In the genomic region with DNA sequence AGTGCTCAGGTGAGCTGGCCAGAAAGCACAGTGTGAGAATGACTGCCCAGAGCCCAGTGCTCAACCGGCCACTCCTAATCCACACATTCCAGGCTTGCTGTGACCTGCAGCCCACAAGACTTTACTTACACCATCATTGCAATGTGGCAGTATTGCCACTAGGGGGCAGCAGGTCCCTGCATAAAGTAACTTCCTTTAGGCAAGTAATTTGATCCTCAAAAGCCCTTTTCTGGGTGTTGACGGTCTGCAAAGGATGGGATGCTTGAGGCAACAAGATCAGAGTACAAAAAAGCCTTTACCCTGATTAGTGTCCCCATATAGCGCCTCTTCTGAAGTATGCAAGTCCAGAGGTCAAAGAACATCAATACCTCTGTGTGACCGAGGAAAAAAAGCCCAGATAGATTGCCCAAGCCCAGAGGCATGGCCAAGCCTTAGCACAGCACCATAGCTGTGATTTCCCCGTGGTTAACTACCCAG, we compare ENCODE assay signal across 8 mouse cellular contexts.
DNase-seq lines count a peak whose midpoint lies in the region; ATAC-seq and TF ChIP-seq lines count a peak whose summit lies in the region.

No protein-coding gene starts in this region.

- 15% methylated on average over 5 of the region's 5 CpGs for WGBS in forebrain, embryonic 11.5 days
- WGBS in lung, embryonic 15.5 days, result 10% methylated on average over 5 of the region's 5 CpGs

- TF ChIP-seq EP300 in ES-Bruce4 (IDR thresholded peaks at IDR 0.05; ENCODE audit: insufficient read depth, low read depth, low read length), result no peak

- ATAC-seq in forebrain, embryonic 11.5 days (replicated peaks; ENCODE audit: low FRiP score), result peak; percentile 81
- 0 out of 2 replicates have a peak, but pooled peaks have one; percentile 19 for ATAC-seq in lung, embryonic 15.5 days (ENCODE audit: borderline replicate concordance, extremely low read depth, low FRiP score, low TSS enrichment)

- H3K4me2 ChIP-seq in forebrain, embryonic 11.5 days (ENCODE audit: low read depth, low read length, severe bottlenecking), result no peak overlapping the region
- H3K4me2 ChIP-seq in lung, embryonic 15.5 days, result no peak overlapping the region

- no peak overlapping the region for H3K27ac ChIP-seq in ES-Bruce4 (ENCODE audit: insufficient read depth, low read length)
- H3K27ac ChIP-seq in forebrain, embryonic 11.5 days (ENCODE audit: low read depth, low read length), result no peak overlapping the region
- H3K27ac ChIP-seq in lung, embryonic 15.5 days, result no peak overlapping the region

- peak; percentile 59 for DNase-seq in c-Kit-positive CD71-negative TER-119-negative erythroid progenitor cells, embryonic 14.5 days (ENCODE audit: low read depth)
- peak; percentile 92 for DNase-seq in forebrain, embryonic 11.5 days (ENCODE audit: low spot score)
- DNase-seq in heart, postnatal 25 days (ENCODE audit: low spot score), result peak; percentile 13
- peak; percentile 83 for DNase-seq in layer of hippocampus, adult 11-12 months (ENCODE audit: low spot score)
- peak; percentile 52 for DNase-seq in ovary, postnatal 10 days (ENCODE audit: low spot score)
- peak; percentile 84 for DNase-seq in thymus, postnatal 0 days (ENCODE audit: low spot score)

- TF ChIP-seq CTCF in ES-Bruce4 (IDR thresholded peaks at IDR 0.05; ENCODE audit: low read depth, low read length), result peak; percentile 50

- intact Hi-C loops in heart, postnatal 25 days (cut with DNase I), result loop anchor here (5.0 to 10.0 kb wide), 2 partner anchors 227 to 819 kb away; partner anchors contain the start of gene Haao

- TF ChIP-seq POLR2A in ES-Bruce4 (IDR thresholded peaks at IDR 0.05; ENCODE audit: insufficient read depth, low read length), result no peak

- H3K4me1 ChIP-seq in ES-Bruce4 (ENCODE audit: control insufficient read depth, insufficient read depth, low read length), result no peaks in the 10 kb centered on the region
- no peaks in the 10 kb centered on the region for H3K4me1 ChIP-seq in forebrain, embryonic 11.5 days (replicated peaks; ENCODE audit: control insufficient read depth, insufficient read depth, low read length)
- H3K4me1 ChIP-seq in lung, embryonic 15.5 days, result peaks cover 13% of the 10 kb centered on the region

- no peaks in the 10 kb centered on the region for H3K36me3 ChIP-seq in ES-Bruce4 (ENCODE audit: control insufficient read depth, insufficient read depth, low read length, poor library complexity, severe bottlenecking)
- H3K36me3 ChIP-seq in forebrain, embryonic 11.5 days (ENCODE audit: control insufficient read depth, insufficient read depth, low read length), result no peaks in the 10 kb centered on the region
- H3K36me3 ChIP-seq in lung, embryonic 15.5 days, result no peaks in the 10 kb centered on the region

- H3K9ac ChIP-seq in ES-Bruce4 (ENCODE audit: low read depth, poor library complexity, severe bottlenecking), result no peak overlapping the region
- no peak overlapping the region for H3K9ac ChIP-seq in forebrain, embryonic 11.5 days (ENCODE audit: low read length)
- H3K9ac ChIP-seq in lung, embryonic 15.5 days, result no peak overlapping the region

- peaks cover 5% of the 10 kb centered on the region; the same call in 1 of the 2 replicates for H3K9me3 ChIP-seq in ES-Bruce4 (replicated peaks; ENCODE audit: control insufficient read depth, insufficient read depth, low read length, poor library complexity, severe bottlenecking)
- no peaks in the 10 kb centered on the region for H3K9me3 ChIP-seq in forebrain, embryonic 11.5 days (ENCODE audit: control insufficient read depth, low read length)
- H3K9me3 ChIP-seq in lung, embryonic 15.5 days, result no peaks in the 10 kb centered on the region

- no peak overlapping the region for H3K4me3 ChIP-seq in ES-Bruce4 (ENCODE audit: low read depth, low read length)
- H3K4me3 ChIP-seq in forebrain, embryonic 11.5 days (ENCODE audit: low read depth, low read length), result no peak overlapping the region
- H3K4me3 ChIP-seq in lung, embryonic 15.5 days, result no peak overlapping the region

- H3K27me3 ChIP-seq in ES-Bruce4 (ENCODE audit: control insufficient read depth, insufficient read depth, low read length, poor library complexity, severe bottlenecking), result no peaks in the 10 kb centered on the region
- H3K27me3 ChIP-seq in forebrain, embryonic 11.5 days (ENCODE audit: control insufficient read depth, insufficient read depth, low read length), result no peaks in the 10 kb centered on the region
- no peaks in the 10 kb centered on the region for H3K27me3 ChIP-seq in lung, embryonic 15.5 days

Comparison
In these comparisons a context has a peak if more than half of its experiments do, and no peak if none do; other contexts are left out.
1. DNase-seq: peak in every context shown above with its lines; median percentile 92 in forebrain, embryonic 11.5 days; 84 in thymus, postnatal 0 days; 83 in layer of hippocampus, adult 11-12 months; 59 in c-Kit-positive CD71-negative TER-119-negative erythroid progenitor cells, embryonic 14.5 days; 52 in ovary, postnatal 10 days; 13 in heart, postnatal 25 days.